Mouse (Mus musculus) liver, embryonic 11.5 days (tissue): Measurements from ENCODE around the gene Sgsm2. TPM values are rescaled to one million over a fixed set of nuclear protein-coding genes. Genes with fewer than 3 reads are reported as not detected.
A peak's percentile ranks its signal among the peaks of the same experiment; 100 is the strongest.

Experiments used
- ATAC-seq: fragments of 200-750 bp; cut with Nextera tagmentation; replicated peaks from 2 replicates; pipeline ENCODE4 v1.8.0; 2017; ENCODE audit warnings: moderate number of reproducible peaks, mild to moderate bottlenecking, moderate TSS enrichment, moderate library complexity; ENCODE audit not compliant: low FRiP score
- DNase-seq: peaks from one replicate; pipeline ENCODE4 v3.0.0-alpha.2; 2017; ENCODE audit warnings: low spot score
- H3K27ac ChIP-seq: fragments of 300-500 bp; sonication (generic); 2 replicates; pipeline ENCODE4 v1.5.1; 2014; ENCODE audit warnings: mild to moderate bottlenecking, low read depth, low read length, control low read depth
- H3K27me3 ChIP-seq: fragments of 300-500 bp; sonication (generic); replicated peaks from 2 replicates; pipeline ENCODE4 v1.6.1; 2014; ENCODE audit warnings: low read length, mixed read lengths; ENCODE audit not compliant: control insufficient read depth, insufficient read depth
- H3K36me3 ChIP-seq: fragments of 300-500 bp; sonication (generic); 2 replicates; pipeline ENCODE4 v1.6.1; 2014; ENCODE audit warnings: mild to moderate bottlenecking, low read length, moderate library complexity, mixed read lengths; ENCODE audit not compliant: control insufficient read depth, insufficient read depth
- H3K4me1 ChIP-seq: fragments of 300-500 bp; sonication (generic); replicated peaks from 2 replicates; pipeline ENCODE4 v1.6.1; 2014; ENCODE audit warnings: low read length, mixed read lengths; ENCODE audit not compliant: control insufficient read depth, insufficient read depth
- H3K4me2 ChIP-seq: fragments of 300-500 bp; sonication (generic); 2 replicates; pipeline ENCODE4 v1.6.1; 2014; ENCODE audit warnings: mild to moderate bottlenecking, control low read depth, moderate library complexity
- H3K4me3 ChIP-seq: fragments of 300-500 bp; sonication (generic); 2 replicates; pipeline ENCODE4 v1.5.1; 2014; ENCODE audit warnings: low read depth, low read length, control low read depth
- H3K9ac ChIP-seq: fragments of 300-500 bp; sonication (generic); 2 replicates; pipeline ENCODE4 v1.6.1; 2014; ENCODE audit warnings: low read depth, low read length, control low read depth
- H3K9me3 ChIP-seq: fragments of 300-500 bp; sonication (generic); 2 replicates; pipeline ENCODE4 v1.6.1; 2016; ENCODE audit warnings: low read length, inconsistent platforms, mixed read lengths; ENCODE audit not compliant: control insufficient read depth
- WGBS: fragments of 180-500 bp; shearing (Covaris S2); extraction: QIAGEN DNeasy Blood & Tissue Kit; methylation state at CpG from one replicate; pipeline ENCODE4 v1.1.7; 2014; 5-methylcytosine and 5-hydroxymethylcytosine counted together
- polyA plus RNA-seq: library from polyadenylated mRNA; unstranded; fragments of >200 nt; fragmentation: Nextera tagmentation; extraction: Ambion mirVana; gene quantifications from 2 replicates; pipeline ENCODE4 v1.2.1, GENCODE M21; 2014

Sgsm2 gene
- polyA plus RNA-seq, 1 experiment from 2014 or later: 4.2 TPM

GRCm38 (mm10) chr11:74862129-74862528, 34.7 kb downstream of the Sgsm2 start:
- no peaks in the 10 kb centered on the region for H3K36me3 ChIP-seq
- no peaks in the 10 kb centered on the region for H3K9me3 ChIP-seq
- H3K27ac ChIP-seq: no peak overlapping the region
- H3K27me3 ChIP-seq: no peaks in the 10 kb centered on the region
- WGBS: 76% methylated on average over 5 of the region's 5 CpGs
- ATAC-seq (no peak), DNase-seq (no peak)
- H3K9ac ChIP-seq: no peak overlapping the region
- H3K4me3 ChIP-seq: no peak overlapping the region
- no peaks in the 10 kb centered on the region for H3K4me1 ChIP-seq
- no peak overlapping the region for H3K4me2 ChIP-seq

GRCm38 (mm10) chr11:74857756-74858155, 39.1 kb downstream of the Sgsm2 start:
- Histone ChIP-seq H3K27ac (no peak overlapping the region), H3K4me1 (no peaks in the 10 kb centered on the region), H3K27me3 (no peaks in the 10 kb centered on the region), H3K4me3 (no peak overlapping the region), H3K9me3 (no peaks in the 10 kb centered on the region), H3K4me2 (no peak overlapping the region), H3K9ac (no peak overlapping the region), H3K36me3 (no peaks in the 10 kb centered on the region)
- DNase-seq: no peak
- ATAC-seq: no peak
- WGBS: 83% methylated on average over 9 of the region's 9 CpGs

- H3K4me3 ChIP-seq: no peak overlapping the region
- no peak overlapping the region for H3K27ac ChIP-seq
- ATAC-seq: no peak
- 84% methylated on average over 14 of the region's 14 CpGs for WGBS
- peaks cover 9% of the 10 kb centered on the region for H3K4me1 ChIP-seq
- H3K4me2 ChIP-seq: no peak overlapping the region
- no peak overlapping the region for H3K9ac ChIP-seq
- DNase-seq: no peak
- no peaks in the 10 kb centered on the region for H3K9me3 ChIP-seq
- no peaks in the 10 kb centered on the region for H3K36me3 ChIP-seq
- H3K27me3 ChIP-seq: no peaks in the 10 kb centered on the region
Measured at GRCm38 (mm10) chr11:74850998-74851661, 45.7 kb downstream of the Sgsm2 start.

- Histone ChIP-seq H3K27ac (peak overlapping the region; percentile 64; the same call in 1 of the 2 replicates), H3K9ac (peak overlapping the region; percentile 50; the same call in 1 of the 2 replicates)
- WGBS: 4% methylated on average over 13 of the region's 13 CpGs
Measured at GRCm38 (mm10) chr11:74847919-74848521, 48.8 kb downstream of the Sgsm2 start.

GRCm38 (mm10) chr11:74845784-74846183, 51.1 kb downstream of the Sgsm2 start:
- ATAC-seq (no peak), DNase-seq (no peak)
- Histone ChIP-seq H3K4me2 (no peak overlapping the region), H3K4me1 (peaks cover 13% of the 10 kb centered on the region), H3K9ac (no peak overlapping the region), H3K27me3 (no peaks in the 10 kb centered on the region), H3K4me3 (no peak overlapping the region), H3K9me3 (no peaks in the 10 kb centered on the region), H3K36me3 (peaks cover 13% of the 10 kb centered on the region), H3K27ac (no peak overlapping the region)
- 59% methylated on average over 3 of the region's 3 CpGs for whole genome bisulfite sequencing

More at GRCm38 (mm10) chr11:74847919-74848521, 48.8 kb downstream of the Sgsm2 start:
- no peaks in the 10 kb centered on the region for H3K27me3 ChIP-seq
- ATAC-seq: peak; percentile 87
- peak; percentile 85 for DNase-seq
- peaks cover 4% of the 10 kb centered on the region; the same call in 1 of the 2 replicates for H3K36me3 ChIP-seq
- H3K4me1 ChIP-seq: peaks cover 10% of the 10 kb centered on the region
- H3K9me3 ChIP-seq: no peaks in the 10 kb centered on the region
- no peak overlapping the region for H3K4me3 ChIP-seq
- peak overlapping the region; percentile 64 for H3K4me2 ChIP-seq

- 68% methylated on average over 5 of the region's 5 CpGs for WGBS
- ATAC-seq (no peak), DNase-seq (no peak)
- Histone ChIP-seq H3K27me3 (no peaks in the 10 kb centered on the region), H3K4me3 (no peak overlapping the region), H3K4me2 (no peak overlapping the region), H3K4me1 (peaks cover 19% of the 10 kb centered on the region), H3K9me3 (no peaks in the 10 kb centered on the region), H3K36me3 (peaks cover 13% of the 10 kb centered on the region), H3K9ac (no peak overlapping the region), H3K27ac (no peak overlapping the region; the same call in 1 of the 2 replicates)
Measured at GRCm38 (mm10) chr11:74843761-74844160, 53.1 kb downstream of the Sgsm2 start.

GRCm38 (mm10) chr11:74843435-74843714, 53.5 kb downstream of the Sgsm2 start:
- Histone ChIP-seq H3K36me3 (peaks cover 13% of the 10 kb centered on the region), H3K4me1 (peaks cover 15% of the 10 kb centered on the region)

GRCm38 (mm10) chr11:74842656-74843434, 54.0 kb downstream of the Sgsm2 start:
- WGBS: 93% methylated on average over 22 of the region's 22 CpGs
- Histone ChIP-seq H3K36me3 (peaks cover 13% of the 10 kb centered on the region), H3K9me3 (no peaks in the 10 kb centered on the region), H3K4me3 (no peak overlapping the region), H3K4me2 (no peak overlapping the region), H3K27me3 (no peaks in the 10 kb centered on the region), H3K27ac (no peak overlapping the region), H3K9ac (no peak overlapping the region), H3K4me1 (peaks cover 10% of the 10 kb centered on the region)
- DNase-seq (no peak), ATAC-seq (no peak)

More at GRCm38 (mm10) chr11:74843435-74843714, 53.5 kb downstream of the Sgsm2 start:
- Histone ChIP-seq H3K9ac (no peak overlapping the region), H3K9me3 (no peaks in the 10 kb centered on the region), H3K4me3 (no peak overlapping the region), H3K4me2 (no peak overlapping the region), H3K27me3 (no peaks in the 10 kb centered on the region), H3K27ac (no peak overlapping the region)
- WGBS: 87% methylated on average over 2 of the region's 2 CpGs
- ATAC-seq (no peak), DNase-seq (no peak)
